Mouse (Mus musculus) midbrain, embryonic 16.5 days (tissue): ENCODE measurements at regions not wholly inside any gene's neighbourhood (a gene's known extent, or its start where the extent isn't known, plus 50 kb on each side); places are given as distances from the start of the nearest gene placed in this dataset.

Experiments
- ATAC-seq: fragments of 200-750 bp; cut with Nextera tagmentation; 2 replicates; pipeline ENCODE4 v1.8.0; 2017; ENCODE audit warnings: moderate TSS enrichment
- H3K27ac ChIP-seq: fragments of 300-500 bp; sonication (generic); 2 replicates; pipeline ENCODE4 v1.5.1; 2014; ENCODE audit warnings: mild to moderate bottlenecking, low read length, mixed read lengths
- H3K27me3 ChIP-seq: fragments of 300-500 bp; sonication (generic); 2 replicates; pipeline ENCODE4 v1.6.1; 2014; ENCODE audit warnings: low read depth, low read length, mixed read lengths; ENCODE audit not compliant: control insufficient read depth, insufficient read depth
- H3K36me3 ChIP-seq: fragments of 300-500 bp; sonication (generic); 2 replicates; pipeline ENCODE4 v1.6.1; 2014; ENCODE audit warnings: mild to moderate bottlenecking, low read length, moderate library complexity, mixed read lengths; ENCODE audit not compliant: control insufficient read depth, insufficient read depth
- H3K4me1 ChIP-seq: fragments of 300-500 bp; sonication (generic); 2 replicates; pipeline ENCODE4 v1.6.1; 2014; ENCODE audit warnings: mild to moderate bottlenecking, low read length, mixed read lengths; ENCODE audit not compliant: control insufficient read depth, insufficient read depth
- H3K4me2 ChIP-seq: fragments of 300-500 bp; sonication (generic); 2 replicates; pipeline ENCODE4 v1.6.1; 2014; ENCODE audit warnings: mild to moderate bottlenecking, low read length, mixed read lengths
- H3K4me3 ChIP-seq: fragments of 300-500 bp; sonication (generic); 2 replicates; pipeline ENCODE4 v1.5.1; 2014; ENCODE audit warnings: low read depth, mild to moderate bottlenecking, low read length, moderate library complexity, mixed read lengths
- H3K9ac ChIP-seq: fragments of 300-500 bp; sonication (generic); 2 replicates; pipeline ENCODE4 v1.6.1; 2014; ENCODE audit warnings: low read depth, low read length, mixed read lengths
- H3K9me3 ChIP-seq: fragments of 300-500 bp; sonication (generic); replicated peaks from 2 replicates; pipeline ENCODE4 v1.6.1; 2014; ENCODE audit warnings: mild to moderate bottlenecking, low read length, mixed read lengths; ENCODE audit not compliant: control insufficient read depth, poor library complexity, severe bottlenecking
- WGBS: fragments of 180-500 bp; shearing (Covaris S2); extraction: QIAGEN DNeasy Blood & Tissue Kit; methylation state at CpG from one replicate; pipeline ENCODE4 v1.1.7; 2014; 5-methylcytosine and 5-hydroxymethylcytosine counted together

DNA sequence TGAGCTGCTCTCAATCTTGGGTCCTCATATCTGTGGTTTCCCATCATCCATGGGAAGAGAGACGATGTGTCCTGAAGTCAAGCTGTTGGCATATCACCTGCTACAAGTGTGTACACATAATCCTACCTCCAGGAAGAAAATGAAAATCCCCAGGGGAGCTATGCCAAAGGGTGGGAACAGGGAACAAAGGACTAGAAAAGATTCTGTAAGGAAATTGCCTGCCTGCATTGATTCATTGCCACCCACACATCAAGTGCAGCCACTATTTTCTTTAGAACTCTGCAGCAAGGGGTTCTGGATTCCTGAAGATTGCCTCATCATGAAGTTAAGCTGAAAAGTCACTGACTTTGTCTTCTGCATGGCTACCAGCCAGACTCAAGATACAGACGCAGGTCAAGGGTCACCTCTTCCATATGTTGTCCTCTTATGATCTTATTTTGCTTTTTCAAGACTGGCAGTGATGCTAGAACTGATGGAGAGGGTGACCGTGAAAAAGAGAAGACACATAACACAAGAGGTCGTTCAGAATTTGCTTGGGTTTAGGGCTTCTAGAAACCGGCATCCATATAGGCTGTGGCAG, 251.6 kb upstream of the Foxq1 start:
- Histone ChIP-seq H3K27me3 (no peaks in the 10 kb centered on the region), H3K27ac (no peak overlapping the region), H3K9ac (no peak overlapping the region), H3K4me3 (no peak overlapping the region), H3K4me1 (no peaks in the 10 kb centered on the region), H3K4me2 (no peak overlapping the region), H3K36me3 (no peaks in the 10 kb centered on the region), H3K9me3 (no peaks in the 10 kb centered on the region)
- 87% methylated on average over 5 of the region's 5 CpGs for WGBS
- no peak for ATAC-seq

DNA sequence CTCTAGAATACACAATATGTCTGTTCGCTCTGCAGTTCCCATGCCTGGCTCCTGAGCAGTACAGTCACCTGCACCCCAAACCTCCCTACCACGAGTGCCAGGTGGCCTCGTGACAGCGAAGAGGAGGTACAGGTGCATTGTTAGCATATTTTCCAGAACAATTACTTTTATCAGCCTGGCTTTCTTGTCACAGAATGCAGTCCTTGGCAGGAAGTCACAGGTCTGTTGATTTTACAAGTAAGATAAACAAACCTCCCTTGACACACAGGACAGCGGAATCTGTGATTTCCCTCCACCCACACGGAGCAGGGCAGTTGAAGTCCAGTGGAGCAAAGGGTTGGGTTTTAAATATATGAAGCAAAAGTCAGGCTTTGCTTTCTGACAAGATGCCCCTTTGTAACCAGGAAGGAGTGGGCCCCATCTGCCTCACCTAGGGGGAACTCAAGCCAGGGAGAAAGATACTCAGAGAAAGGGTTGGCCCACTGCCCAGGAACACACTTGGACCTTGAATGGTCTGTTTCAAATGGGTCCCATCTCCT, 246.8 kb upstream of the Foxq1 start:
- WGBS = 79% methylated on average over 6 of the region's 6 CpGs

DNA sequence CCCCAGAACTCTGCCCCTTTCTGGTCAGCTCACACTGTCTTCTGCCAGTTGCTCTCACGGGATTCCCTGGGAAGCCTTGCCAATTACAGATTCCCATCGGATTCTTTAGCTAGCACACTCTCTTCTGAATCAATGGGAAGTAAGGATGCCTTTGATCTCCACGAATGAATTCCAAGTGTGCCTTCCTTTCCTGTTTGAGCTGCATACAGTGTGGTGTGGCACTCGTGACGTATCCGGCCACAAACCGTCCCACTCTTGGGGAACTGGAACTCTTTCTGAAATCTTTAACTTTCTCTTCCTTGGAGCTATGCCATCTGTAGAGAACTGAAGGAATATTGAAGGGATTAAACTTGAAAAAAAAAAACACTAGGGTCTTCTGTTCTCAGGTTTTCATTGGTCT, 243.2 kb upstream of the Foxq1 start:
- H3K4me1 ChIP-seq = no peaks in the 10 kb centered on the region
- H3K9me3 ChIP-seq = no peaks in the 10 kb centered on the region
- no peak overlapping the region for H3K27ac ChIP-seq
- ATAC-seq = no peak
- no peaks in the 10 kb centered on the region for H3K27me3 ChIP-seq
- no peak overlapping the region for H3K9ac ChIP-seq
- no peaks in the 10 kb centered on the region for H3K36me3 ChIP-seq
- no peak overlapping the region for H3K4me3 ChIP-seq
- 50% methylated on average over 7 of the region's 7 CpGs for WGBS
- H3K4me2 ChIP-seq = no peak overlapping the region

More for the DNA sequence above, 246.8 kb upstream of the Foxq1 start:
- Histone ChIP-seq H3K4me2 (no peak overlapping the region), H3K4me1 (no peaks in the 10 kb centered on the region), H3K9me3 (no peaks in the 10 kb centered on the region), H3K9ac (no peak overlapping the region), H3K4me3 (no peak overlapping the region), H3K27ac (no peak overlapping the region), H3K27me3 (no peaks in the 10 kb centered on the region), H3K36me3 (no peaks in the 10 kb centered on the region)
- no peak for ATAC-seq

- H3K27me3 ChIP-seq = no peaks in the 10 kb centered on the region
- H3K27ac ChIP-seq = no peak overlapping the region
- no peaks in the 10 kb centered on the region for H3K9me3 ChIP-seq
- H3K4me1 ChIP-seq = no peaks in the 10 kb centered on the region
- ATAC-seq = no peak
- WGBS = 74% methylated on average over 5 of the region's 5 CpGs
- no peak overlapping the region for H3K4me3 ChIP-seq
- no peak overlapping the region for H3K9ac ChIP-seq
- no peaks in the 10 kb centered on the region for H3K36me3 ChIP-seq
- H3K4me2 ChIP-seq = no peak overlapping the region
These were observed 242.1 kb upstream of the Foxq1 start for GRCm38 (mm10) chr13:31313821-31314220.

DNA sequence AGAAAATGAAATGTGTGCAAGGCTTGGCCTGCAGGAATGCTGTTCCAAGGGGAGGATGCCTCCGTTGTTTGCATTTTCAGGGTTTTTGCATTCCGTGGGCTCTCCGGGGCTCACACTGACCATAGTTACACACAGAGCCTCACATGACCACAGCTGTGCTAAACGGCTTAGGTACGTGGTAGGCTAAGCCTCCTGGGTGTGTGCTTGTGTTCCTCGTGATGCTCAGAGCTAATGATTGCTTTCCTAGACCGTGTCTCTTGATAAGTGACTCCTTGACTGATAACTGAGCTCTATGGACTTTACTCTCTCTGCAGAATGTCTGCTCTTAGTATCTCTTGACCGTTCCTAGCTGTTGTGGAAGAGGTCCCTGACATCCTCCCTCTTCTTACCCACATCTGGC, 238.9 kb upstream of the Foxq1 start:
- ATAC-seq = no peak
- Histone ChIP-seq H3K9me3 (no peaks in the 10 kb centered on the region), H3K9ac (no peak overlapping the region), H3K4me1 (no peaks in the 10 kb centered on the region), H3K4me2 (no peak overlapping the region), H3K27me3 (no peaks in the 10 kb centered on the region), H3K4me3 (no peak overlapping the region), H3K36me3 (no peaks in the 10 kb centered on the region), H3K27ac (no peak overlapping the region)
- 90% methylated on average over 8 of the region's 8 CpGs for WGBS

DNA sequence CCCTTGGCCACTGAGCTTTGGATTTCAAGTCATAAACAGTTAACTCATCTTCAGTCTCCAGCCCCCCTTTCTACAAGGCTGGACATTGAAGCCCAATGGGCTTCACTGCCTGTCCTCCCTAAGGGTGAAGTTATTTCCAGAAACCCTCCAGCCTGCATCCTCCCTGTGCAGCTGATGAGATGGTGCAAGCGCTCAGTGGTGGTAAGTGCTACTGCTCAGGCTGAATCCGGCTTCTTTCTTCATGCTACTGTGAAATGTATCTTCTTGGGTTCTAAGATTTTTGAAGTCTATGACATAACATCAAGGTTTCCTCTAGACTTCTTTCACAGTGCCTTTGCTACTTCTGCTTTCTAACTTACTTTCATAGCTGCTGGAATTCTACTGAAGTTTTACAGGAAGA, 237.9 kb upstream of the Foxq1 start:
- Histone ChIP-seq H3K4me1 (no peaks in the 10 kb centered on the region), H3K27ac (no peak overlapping the region), H3K9ac (no peak overlapping the region), H3K36me3 (no peaks in the 10 kb centered on the region), H3K4me2 (no peak overlapping the region), H3K9me3 (no peaks in the 10 kb centered on the region), H3K27me3 (no peaks in the 10 kb centered on the region), H3K4me3 (no peak overlapping the region)
- ATAC-seq = no peak
- WGBS = 92% methylated on average over 2 of the region's 2 CpGs

DNA sequence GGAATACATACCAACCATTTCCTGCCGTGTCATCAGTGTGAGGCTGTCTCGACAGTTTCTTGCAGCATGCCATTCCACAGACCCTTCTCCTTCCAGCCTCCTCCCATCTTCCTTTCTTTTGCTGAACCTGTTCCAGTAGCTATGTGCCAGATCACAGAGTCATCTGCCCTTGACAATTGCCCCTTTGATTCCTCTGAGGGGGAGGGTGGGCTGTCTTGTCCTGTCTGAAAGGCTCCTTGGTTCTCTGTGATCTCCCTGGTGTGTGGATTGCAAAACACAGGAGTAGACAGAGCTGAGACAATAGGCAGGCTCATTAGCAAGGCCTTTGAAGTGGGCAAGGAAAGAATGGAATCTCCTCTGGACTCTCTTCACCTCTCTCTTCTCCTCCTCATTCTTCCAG, 234.5 kb upstream of the Foxq1 start:
- no peaks in the 10 kb centered on the region for H3K9me3 ChIP-seq
- no peaks in the 10 kb centered on the region for H3K27me3 ChIP-seq
- WGBS = 92% methylated on average over 2 of the region's 2 CpGs
- no peaks in the 10 kb centered on the region for H3K4me1 ChIP-seq
- H3K4me3 ChIP-seq = no peak overlapping the region
- no peak for ATAC-seq
- H3K9ac ChIP-seq = no peak overlapping the region
- no peak overlapping the region for H3K4me2 ChIP-seq
- H3K27ac ChIP-seq = no peak overlapping the region
- H3K36me3 ChIP-seq = no peaks in the 10 kb centered on the region

- Histone ChIP-seq H3K4me2 (no peak overlapping the region), H3K9ac (no peak overlapping the region), H3K4me3 (no peak overlapping the region), H3K9me3 (no peaks in the 10 kb centered on the region), H3K27ac (no peak overlapping the region), H3K4me1 (no peaks in the 10 kb centered on the region), H3K27me3 (no peaks in the 10 kb centered on the region), H3K36me3 (no peaks in the 10 kb centered on the region)
- ATAC-seq = no peak
- WGBS = 76% methylated on average over 12 of the region's 12 CpGs
These were observed 229.6 kb upstream of the Foxq1 start for GRCm38 (mm10) chr13:31326269-31326851.

- Histone ChIP-seq H3K4me2 (no peak overlapping the region), H3K4me3 (no peak overlapping the region), H3K27ac (no peak overlapping the region), H3K9me3 (no peaks in the 10 kb centered on the region), H3K4me1 (no peaks in the 10 kb centered on the region), H3K36me3 (no peaks in the 10 kb centered on the region), H3K9ac (no peak overlapping the region), H3K27me3 (no peaks in the 10 kb centered on the region)
- ATAC-seq = no peak
- 80% methylated on average over 7 of the region's 7 CpGs for WGBS
These were observed 228.4 kb upstream of the Foxq1 start for GRCm38 (mm10) chr13:31327511-31327951.
